Mouse (Mus musculus) B cell, adult 62 days (primary cell): ENCODE measurements around the gene Epdr1. TPM values are rescaled to one million over a fixed set of nuclear protein-coding genes. Genes with fewer than 3 reads are reported as not detected.

Experiments
- total RNA-seq: library from RNA; stranded (reverse); gene quantifications from 4 replicates; pipeline ENCODE4 v1.2.4, GENCODE M21; 2023

Epdr1 gene
- 0.89 TPM in 1 of 4 replicates, not detected in the others for total RNA-seq

GRCm38 (mm10) chr13:19619216-19619927 is at the start of gene Epdr1:
TSS of gene Epdr1 (minus strand) at chr13:19619927.

GRCm38 (mm10) chr13:19622573-19623227 is 3.0 kb upstream of the Epdr1 start, which contains the start of gene Sfrp4:
TSS of gene Sfrp4 (plus strand) at chr13:19623104.

Other genes with a start within 250 kb of the Epdr1 start
- 12.1 to 24.4 TPM (median 17.2 TPM) in 4 replicates for gene Stard3nl, start 224.1 kb downstream of the Epdr1 start, total RNA-seq
- gene Sfrp4, start 3.2 kb upstream of the Epdr1 start, total RNA-seq, result not detected in 4 replicates
- not detected in 4 replicates for gene Nme8, start 77.9 kb upstream of the Epdr1 start, total RNA-seq
- 0.29 to 0.79 TPM (median 0.46 TPM) in 4 replicates for gene Gpr141, start 204.3 kb upstream of the Epdr1 start, total RNA-seq